In the genomic region with DNA sequence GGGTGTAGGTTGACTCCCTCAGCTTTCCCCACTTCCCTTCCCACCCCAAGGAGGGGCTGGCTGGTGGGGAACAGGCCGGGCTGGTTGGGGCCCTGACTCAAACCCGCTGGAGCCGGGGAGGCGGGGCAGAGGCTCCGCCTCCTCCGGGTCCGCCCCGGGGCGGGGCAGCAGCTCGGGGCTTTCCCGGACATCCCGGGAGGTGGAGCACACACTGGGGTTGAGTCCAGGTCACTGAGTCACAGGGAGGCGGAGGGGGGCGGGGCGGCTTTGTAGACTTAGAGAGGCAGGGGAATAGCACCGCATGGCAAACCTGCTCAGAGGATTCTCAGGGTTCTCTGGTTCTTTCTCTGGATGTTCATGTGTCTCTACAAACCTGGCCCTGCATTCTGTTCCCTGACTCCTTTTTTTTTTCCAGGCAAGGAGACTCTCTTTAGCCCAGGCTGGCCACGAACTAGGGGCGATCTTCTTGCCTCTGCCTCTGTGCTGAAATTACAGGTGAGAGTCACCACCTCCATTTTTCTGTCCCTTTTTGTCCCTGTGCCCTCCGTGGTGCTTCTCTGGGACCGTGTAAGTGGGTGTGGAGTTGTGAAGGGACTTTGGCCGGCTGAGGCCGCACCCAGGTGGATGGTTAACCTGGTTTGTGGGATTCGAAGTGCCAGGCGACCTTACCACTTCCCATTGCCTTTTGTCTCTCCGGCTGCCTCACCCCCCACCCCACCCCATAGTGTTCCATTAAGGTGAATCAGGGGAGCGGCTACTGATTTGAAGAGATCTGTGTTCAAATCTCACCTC, we compare ENCODE assay signal across 8 mouse cellular contexts. TPM values are rescaled to one million over a fixed set of nuclear protein-coding genes. Genes with fewer than 3 reads are reported as not detected.
A peak's percentile ranks its signal among the peaks of the same experiment; 100 is the strongest.
DNase-seq lines count a peak whose midpoint lies in the region; ATAC-seq and TF ChIP-seq lines count a peak whose summit lies in the region.

No protein-coding gene starts in this region.

- no peaks in the 10 kb centered on the region for H3K36me3 ChIP-seq in embryonic facial prominence, embryonic 14.5 days (ENCODE audit: control insufficient read depth, insufficient read depth, low read length)
- H3K36me3 ChIP-seq in heart, postnatal 0 days (replicated peaks; ENCODE audit: control insufficient read depth, insufficient read depth, low read length), result no peaks in the 10 kb centered on the region

- H3K27ac ChIP-seq in embryonic facial prominence, embryonic 14.5 days (replicated peaks; ENCODE audit: low read depth, low read length), result peak overlapping the region; percentile 84
- H3K27ac ChIP-seq in heart, postnatal 0 days (ENCODE audit: low read depth), result peak overlapping the region; percentile 76

- no peak for TF ChIP-seq CTCF in heart, postnatal 0 days (IDR thresholded peaks at IDR 0.05; ENCODE audit: low read depth)

- H3K4me2 ChIP-seq in embryonic facial prominence, embryonic 14.5 days (ENCODE audit: low read depth, low read length), result peak overlapping the region; percentile 24
- H3K4me2 ChIP-seq in heart, postnatal 0 days (ENCODE audit: low read depth, low read length), result peak overlapping the region; percentile 33; the same call in 1 of the 2 replicates

- TF ChIP-seq EP300 in heart, postnatal 0 days (IDR thresholded peaks at IDR 0.05; ENCODE audit: low read depth), result peak; percentile 59; the same call in 1 of the 2 replicates

- 0 out of 2 replicates have a peak overlapping the region, but pooled peaks have one; percentile 25 for H3K9ac ChIP-seq in embryonic facial prominence, embryonic 14.5 days (ENCODE audit: low read depth, low read length)
- no peak overlapping the region for H3K9ac ChIP-seq in heart, postnatal 0 days (replicated peaks; ENCODE audit: low read depth, low read length)

- 37% methylated on average over 16 of the region's 26 CpGs for WGBS in embryonic facial prominence, embryonic 14.5 days
- 27% methylated on average over 25 of the region's 26 CpGs for WGBS in heart, postnatal 0 days

- DNase-seq in B cell, adult 2 months, result peak; percentile 83 to 85
- DNase-seq in WW6 (ENCODE audit: low read depth, low spot score), result peak; percentile 89
- peak; percentile 95 for DNase-seq in embryonic facial prominence, embryonic 14.5 days (ENCODE audit: low spot score)
- peak; percentile 84 for DNase-seq in heart, postnatal 0 days (ENCODE audit: low spot score)
- DNase-seq in kidney, postnatal 25 days, result peak; percentile 96 to 97
- peak; percentile 82 to 86 for DNase-seq in spleen, adult 18-20 months
- DNase-seq in cerebellum, adult 11-12 months, result no peak

- H3K27me3 ChIP-seq in embryonic facial prominence, embryonic 14.5 days (replicated peaks; ENCODE audit: control insufficient read depth, insufficient read depth, low read length), result peaks cover 13% of the 10 kb centered on the region
- peaks cover 7% of the 10 kb centered on the region for H3K27me3 ChIP-seq in heart, postnatal 0 days (ENCODE audit: control insufficient read depth, insufficient read depth, low read length)

- H3K4me1 ChIP-seq in embryonic facial prominence, embryonic 14.5 days (ENCODE audit: control insufficient read depth, insufficient read depth, low read length), result peaks cover 23% of the 10 kb centered on the region
- peaks cover 16% of the 10 kb centered on the region; the same call in 1 of the 2 replicates for H3K4me1 ChIP-seq in heart, postnatal 0 days (ENCODE audit: control insufficient read depth, insufficient read depth)

- ATAC-seq in embryonic facial prominence, embryonic 14.5 days (ENCODE audit: low read depth), result peak; percentile 94
- peak; percentile 90 for ATAC-seq in heart, postnatal 0 days (ENCODE audit: insufficient read depth, low read depth)
- ATAC-seq in megakaryocyte progenitor cell, adult 5-6 weeks (replicated peaks; ENCODE audit: poor library complexity), result peak; percentile 77

- H3K4me3 ChIP-seq in embryonic facial prominence, embryonic 14.5 days (ENCODE audit: low read depth, low read length), result no peak overlapping the region; the same call in 1 of the 2 replicates
- no peak overlapping the region for H3K4me3 ChIP-seq in heart, postnatal 0 days (ENCODE audit: low read depth, low read length)

- peaks cover 5% of the 10 kb centered on the region; the same call in 1 of the 2 replicates for H3K9me3 ChIP-seq in embryonic facial prominence, embryonic 14.5 days (ENCODE audit: control insufficient read depth, low read length)
- no peaks in the 10 kb centered on the region for H3K9me3 ChIP-seq in heart, postnatal 0 days (replicated peaks; ENCODE audit: control insufficient read depth, low read length)

RNA-seq across cellular contexts. Expression of a gene that starts 1.8 kb away (rescaled TPM):
- 4.3 and 4.6 TPM in 2 replicates for polyA plus RNA-seq in embryonic facial prominence, embryonic 14.5 days (2014; fragmentation: Nextera tagmentation; extraction: Ambion mirVana)
- 1.7 and 6.7 TPM in 2 replicates for total RNA-seq in heart, postnatal 0 days (2014; rRNA removed; ENCODE audit: low replicate concordance)
- polyA plus RNA-seq in heart, postnatal 0 days (2015; fragmentation: Nextera tagmentation; extraction: Ambion mirVana), result 1.6 and 2.0 TPM in 2 replicates
- 6.3 and 11.5 TPM in 2 replicates for total RNA-seq in megakaryocyte progenitor cell, adult 5-6 weeks (2015)
- total RNA-seq in megakaryocyte progenitor cell, adult 5-6 weeks (2017), result 1.6 and 4.6 TPM in 2 replicates

RNA-seq across cellular contexts. Expression of a gene that starts 27.4 kb away (rescaled TPM):
- polyA plus RNA-seq in embryonic facial prominence, embryonic 14.5 days (2014; fragmentation: Nextera tagmentation; extraction: Ambion mirVana), result 0.69 and 0.75 TPM in 2 replicates
- total RNA-seq in heart, postnatal 0 days (2014; rRNA removed; ENCODE audit: low replicate concordance), result not detected in 2 replicates
- not detected in 2 replicates for polyA plus RNA-seq in heart, postnatal 0 days (2015; fragmentation: Nextera tagmentation; extraction: Ambion mirVana)
- total RNA-seq in megakaryocyte progenitor cell, adult 5-6 weeks (2015), result not detected in 2 replicates
- not detected in 2 replicates for total RNA-seq in megakaryocyte progenitor cell, adult 5-6 weeks (2017)

RNA-seq across cellular contexts. Expression of a gene that starts 27.8 kb away (rescaled TPM):
- 4.7 TPM in 2 replicates for polyA plus RNA-seq in embryonic facial prominence, embryonic 14.5 days (2014; fragmentation: Nextera tagmentation; extraction: Ambion mirVana)
- 0.35 TPM in 1 of 2 replicates, not detected in the other for total RNA-seq in heart, postnatal 0 days (2014; rRNA removed; ENCODE audit: low replicate concordance)
- polyA plus RNA-seq in heart, postnatal 0 days (2015; fragmentation: Nextera tagmentation; extraction: Ambion mirVana), result 0.36 and 0.37 TPM in 2 replicates
- not detected in 2 replicates for total RNA-seq in megakaryocyte progenitor cell, adult 5-6 weeks (2015)
- not detected in 2 replicates for total RNA-seq in megakaryocyte progenitor cell, adult 5-6 weeks (2017)

RNA-seq across cellular contexts. Expression of a gene that starts 36.7 kb away (rescaled TPM):
- polyA plus RNA-seq in embryonic facial prominence, embryonic 14.5 days (2014; fragmentation: Nextera tagmentation; extraction: Ambion mirVana), result not detected in 2 replicates
- not detected in 2 replicates for total RNA-seq in heart, postnatal 0 days (2014; rRNA removed; ENCODE audit: low replicate concordance)
- not detected in 2 replicates for polyA plus RNA-seq in heart, postnatal 0 days (2015; fragmentation: Nextera tagmentation; extraction: Ambion mirVana)
- total RNA-seq in megakaryocyte progenitor cell, adult 5-6 weeks (2015), result not detected in 2 replicates
- total RNA-seq in megakaryocyte progenitor cell, adult 5-6 weeks (2017), result not detected in 2 replicates

RNA-seq across cellular contexts. Expression of a gene that starts 53.6 kb away (rescaled TPM):
- polyA plus RNA-seq in embryonic facial prominence, embryonic 14.5 days (2014; fragmentation: Nextera tagmentation; extraction: Ambion mirVana), result 101 and 114 TPM in 2 replicates
- 697 and 786 TPM in 2 replicates for total RNA-seq in heart, postnatal 0 days (2014; rRNA removed; ENCODE audit: low replicate concordance)
- 293 and 303 TPM in 2 replicates for polyA plus RNA-seq in heart, postnatal 0 days (2015; fragmentation: Nextera tagmentation; extraction: Ambion mirVana)
- total RNA-seq in megakaryocyte progenitor cell, adult 5-6 weeks (2015), result not detected in 2 replicates
- not detected in 2 replicates for total RNA-seq in megakaryocyte progenitor cell, adult 5-6 weeks (2017)
